Mouse (Mus musculus): Measurements from ENCODE around the gene Tab2.

- TF ChIP-seq CTCF (IDR thresholded peaks at IDR 0.05; ENCODE audit: borderline replicate concordance, insufficient read depth, low read depth, low read length) (no peak), POLR2A (IDR thresholded peaks at IDR 0.05; ENCODE audit: borderline replicate concordance, insufficient read depth, low read length) (no peak)
Observed at GRCm38 (mm10) chr10:7923433-7923832, 32.6 kb downstream of the Tab2 start.
